Mouse (Mus musculus): ENCODE measurements around the gene Chrna9. TPM values are rescaled to one million over a fixed set of nuclear protein-coding genes. Genes with fewer than 3 reads are reported as not detected.

Chrna9 gene
- total RNA-seq (2015) (not detected in 2 replicates), total RNA-seq (2017) (not detected in 2 replicates)

GRCm38 (mm10) chr5:65934783-65935182 is at the start of gene Chrna9:
Gene Chrna9 (plus strand): TSS chr5:65934921.
- no peak for ATAC-seq (ENCODE audit: poor library complexity, severe bottlenecking)

DNA sequence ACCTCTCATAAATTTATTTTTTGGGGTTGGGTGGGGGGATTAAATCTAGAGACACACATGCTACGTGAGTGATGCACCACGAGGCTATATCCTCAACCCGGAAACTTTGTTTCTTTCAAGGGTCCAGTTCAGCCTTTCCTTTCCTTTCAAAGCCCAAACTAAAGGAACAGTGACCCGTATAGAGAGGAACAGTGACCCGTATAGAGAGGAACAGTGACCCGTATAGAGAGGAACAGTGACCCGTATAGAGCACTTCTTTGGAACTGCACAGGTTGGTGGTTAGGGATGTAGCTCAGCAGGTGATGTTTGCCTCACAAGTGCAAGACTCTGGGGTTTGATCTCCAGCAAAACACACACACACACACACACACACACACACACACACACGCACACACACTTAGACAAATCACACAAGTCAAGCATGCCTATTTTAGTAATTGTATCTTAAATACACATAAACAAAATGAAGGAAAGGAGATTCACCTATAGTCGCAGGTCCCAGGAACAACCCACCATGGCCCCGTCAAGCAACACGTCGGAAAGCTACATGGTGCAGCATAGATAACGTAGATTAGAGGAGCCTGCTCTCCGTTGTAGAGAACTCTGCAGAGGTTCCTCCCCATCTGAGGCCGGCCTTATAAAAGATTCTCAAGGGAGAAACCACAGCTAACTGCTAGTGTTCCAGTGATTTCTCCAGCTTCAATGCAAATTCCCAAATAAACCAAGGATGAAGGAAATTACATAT is 48.9 kb upstream of the Chrna9 start:
- no peak for ATAC-seq (ENCODE audit: poor library complexity, severe bottlenecking)

GRCm38 (mm10) chr5:65888102-65888501 is 46.6 kb upstream of the Chrna9 start:
- no peak for ATAC-seq (ENCODE audit: poor library complexity, severe bottlenecking)

DNA sequence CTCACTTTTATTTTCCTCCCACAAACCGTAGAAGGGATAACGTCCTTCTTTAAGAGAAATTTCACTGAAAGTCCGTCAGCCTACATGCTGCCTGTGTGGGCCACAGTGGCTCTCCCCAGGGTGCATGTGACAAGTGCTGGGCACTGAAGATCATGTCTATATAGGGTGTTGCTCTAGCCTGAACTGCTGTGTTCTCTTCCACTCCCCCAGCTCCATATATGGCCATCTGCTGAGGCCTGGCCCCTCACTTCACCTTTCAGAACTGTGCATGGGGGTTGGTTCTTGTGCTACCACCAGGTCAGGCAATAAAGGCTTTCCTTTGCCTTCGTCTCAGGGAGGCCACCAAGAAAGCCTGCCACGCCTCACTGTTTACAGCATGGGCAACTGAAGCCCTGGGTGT is 45.7 kb upstream of the Chrna9 start:
- ATAC-seq (ENCODE audit: poor library complexity, severe bottlenecking): peak; percentile 49

DNA sequence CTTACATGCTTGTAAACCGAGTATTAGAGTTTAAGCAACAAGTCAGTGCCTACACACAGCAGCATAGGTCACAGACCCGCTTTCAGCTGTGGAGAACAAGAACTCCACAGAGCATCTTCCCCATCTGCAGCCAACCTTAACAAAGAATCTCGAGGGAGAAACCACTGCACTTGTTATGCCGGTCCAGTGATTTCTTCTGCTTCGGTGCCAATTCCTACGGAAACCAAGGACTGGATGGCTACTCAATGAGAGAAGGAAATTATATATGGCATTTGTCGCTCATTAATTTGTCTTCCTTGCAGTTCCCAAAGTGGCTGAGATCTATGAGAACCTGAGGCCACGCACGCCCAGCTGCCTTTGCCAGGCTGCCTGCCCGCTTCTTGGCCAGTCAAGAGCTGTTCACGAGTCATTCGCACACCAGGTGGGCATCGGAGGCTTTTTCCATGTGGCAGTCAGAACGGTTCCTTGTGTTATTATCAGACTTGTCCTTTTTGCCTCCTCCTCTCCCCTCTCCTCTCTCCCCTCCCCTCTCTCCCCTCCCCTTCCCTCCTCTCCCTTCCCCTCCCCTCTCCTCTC is 43.4 kb upstream of the Chrna9 start:
- no peak for ATAC-seq (ENCODE audit: poor library complexity, severe bottlenecking)

- ATAC-seq (ENCODE audit: poor library complexity, severe bottlenecking): no peak
Observed at GRCm38 (mm10) chr5:65895121-65895692, 39.5 kb upstream of the Chrna9 start.

DNA sequence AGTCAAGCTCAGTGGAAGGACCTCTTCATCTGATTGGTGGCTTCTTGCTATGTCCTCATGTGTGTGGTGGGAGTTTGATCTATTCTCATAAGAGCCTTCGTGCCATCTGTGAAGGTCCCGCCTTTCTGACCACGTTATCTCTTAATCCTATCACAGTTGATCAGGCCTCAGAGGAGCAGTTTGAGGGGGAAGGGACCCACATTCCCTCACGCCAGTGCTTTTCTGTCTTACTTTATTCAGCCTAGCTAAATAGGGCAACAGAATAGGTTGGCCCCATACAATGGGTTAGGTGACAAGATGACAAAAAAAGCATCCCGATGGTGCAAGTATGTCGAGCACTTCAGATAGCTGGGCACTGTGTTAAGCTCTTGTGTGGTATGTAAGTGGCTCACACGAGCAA is 39.0 kb upstream of the Chrna9 start:
- ATAC-seq (ENCODE audit: poor library complexity, severe bottlenecking): no peak

DNA sequence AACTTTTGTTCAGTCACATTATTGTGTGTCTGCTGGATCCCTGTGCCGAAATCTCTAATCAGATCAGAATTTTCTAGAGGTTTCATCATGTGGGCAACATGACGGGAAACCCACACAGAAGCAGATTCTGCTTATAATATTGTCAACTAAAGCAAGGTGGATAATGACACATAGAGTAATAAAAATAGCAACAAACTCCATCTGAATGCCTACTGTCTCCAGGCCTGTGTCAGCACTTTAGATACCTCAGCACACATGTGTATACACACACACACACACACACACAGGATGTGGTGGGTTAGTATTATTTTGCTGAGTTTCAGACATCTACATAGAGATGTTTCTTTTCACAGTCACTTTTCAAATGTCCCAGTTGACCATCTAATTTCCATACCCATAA is 37.0 kb upstream of the Chrna9 start:
- no peak for ATAC-seq (ENCODE audit: poor library complexity, severe bottlenecking)

DNA sequence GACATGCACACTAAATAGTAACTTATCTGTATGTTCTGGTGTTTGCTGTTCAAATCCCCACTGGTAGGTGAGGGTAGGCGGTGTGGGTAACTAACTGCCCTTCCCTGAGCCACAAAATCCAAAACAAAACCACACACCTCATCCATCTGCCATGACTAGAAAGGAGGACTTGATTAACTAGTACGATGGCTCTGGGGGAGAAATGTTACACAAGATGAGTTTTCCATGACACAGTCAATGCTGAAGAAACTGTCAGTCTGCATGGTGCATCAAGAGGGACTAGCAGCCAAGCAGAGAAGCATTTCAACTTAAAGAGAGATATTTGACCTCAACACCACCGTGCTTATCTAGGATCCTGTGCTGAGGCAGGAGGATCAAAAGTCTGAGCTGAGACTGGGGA is 36.0 kb upstream of the Chrna9 start:
- ATAC-seq (ENCODE audit: poor library complexity, severe bottlenecking): no peak

DNA sequence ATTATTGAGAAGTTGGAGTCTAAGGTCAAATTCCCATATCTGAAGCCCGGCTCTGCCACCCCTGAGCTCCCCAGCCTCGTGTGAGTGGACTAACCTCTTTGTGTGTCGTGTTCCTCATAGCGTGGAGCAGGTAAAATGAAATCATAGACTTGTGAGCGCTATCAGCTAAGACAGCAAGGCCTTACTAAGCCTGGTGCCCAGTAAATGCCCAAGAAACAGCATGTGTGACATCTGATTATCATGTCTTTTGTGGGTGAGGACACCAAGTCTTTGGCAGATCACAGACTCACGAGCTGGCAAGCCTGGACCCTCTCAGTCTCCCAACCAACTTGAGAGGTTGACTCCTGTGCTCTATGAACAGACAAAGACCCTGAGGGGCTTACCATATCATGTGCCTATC is 34.6 kb upstream of the Chrna9 start:
- no peak for ATAC-seq (ENCODE audit: poor library complexity, severe bottlenecking)

DNA sequence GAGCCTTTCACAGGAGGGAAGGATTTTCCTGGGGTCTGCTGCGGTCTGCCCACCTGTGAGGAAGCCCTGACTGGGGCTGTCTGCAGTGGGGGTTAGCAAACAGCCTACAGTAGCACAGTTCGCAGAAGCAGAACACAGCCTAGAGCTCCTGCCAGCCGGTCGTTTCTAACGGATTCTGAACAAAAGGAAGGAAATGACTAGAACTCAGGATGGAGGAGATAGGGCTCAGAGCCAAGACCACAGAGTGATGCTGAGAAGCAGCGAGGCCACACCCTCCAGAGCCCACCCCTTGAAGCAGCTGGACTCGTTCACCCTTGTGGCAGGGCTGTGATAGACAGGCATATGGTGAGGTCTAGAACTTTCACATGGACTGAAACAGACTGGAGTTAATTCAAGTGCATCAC is 33.9 kb upstream of the Chrna9 start:
- ATAC-seq (ENCODE audit: poor library complexity, severe bottlenecking): peak; percentile 81

DNA sequence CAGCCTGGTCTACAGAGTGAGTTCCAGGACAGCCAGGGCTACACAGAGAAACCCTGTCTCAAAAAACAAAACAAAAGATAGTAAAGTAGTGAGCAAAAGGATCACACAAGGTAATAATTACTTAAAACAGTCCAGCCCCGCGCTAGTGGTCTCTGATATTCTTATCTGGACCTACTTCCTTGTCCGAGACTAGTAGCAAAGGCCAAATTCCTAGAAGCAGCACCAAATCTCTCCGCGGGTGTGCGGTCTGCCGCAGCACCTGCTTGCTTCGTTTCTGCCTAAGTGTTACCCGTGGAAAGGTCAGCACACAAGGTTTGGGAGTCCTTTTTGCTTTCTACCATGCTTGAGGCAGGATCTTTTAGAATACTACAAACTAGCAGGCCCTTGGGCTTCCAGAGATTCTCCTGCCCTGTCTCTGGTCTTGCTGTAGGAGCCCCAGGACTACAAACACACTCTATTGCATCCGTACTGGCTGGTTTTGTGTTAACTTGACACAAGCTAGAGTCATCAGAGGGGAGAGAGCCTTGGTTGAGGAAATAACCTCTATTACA is 32.8 kb upstream of the Chrna9 start:
- no peak for ATAC-seq (ENCODE audit: poor library complexity, severe bottlenecking)

- no peak for ATAC-seq (ENCODE audit: poor library complexity, severe bottlenecking)
Observed at GRCm38 (mm10) chr5:65902811-65903210, 31.9 kb upstream of the Chrna9 start.

GRCm38 (mm10) chr5:65904476-65904875 is 30.2 kb upstream of the Chrna9 start:
- ATAC-seq (ENCODE audit: poor library complexity, severe bottlenecking): no peak

- no peak for ATAC-seq (ENCODE audit: poor library complexity, severe bottlenecking)
Observed at GRCm38 (mm10) chr5:65908751-65909150, 26.0 kb upstream of the Chrna9 start.

DNA sequence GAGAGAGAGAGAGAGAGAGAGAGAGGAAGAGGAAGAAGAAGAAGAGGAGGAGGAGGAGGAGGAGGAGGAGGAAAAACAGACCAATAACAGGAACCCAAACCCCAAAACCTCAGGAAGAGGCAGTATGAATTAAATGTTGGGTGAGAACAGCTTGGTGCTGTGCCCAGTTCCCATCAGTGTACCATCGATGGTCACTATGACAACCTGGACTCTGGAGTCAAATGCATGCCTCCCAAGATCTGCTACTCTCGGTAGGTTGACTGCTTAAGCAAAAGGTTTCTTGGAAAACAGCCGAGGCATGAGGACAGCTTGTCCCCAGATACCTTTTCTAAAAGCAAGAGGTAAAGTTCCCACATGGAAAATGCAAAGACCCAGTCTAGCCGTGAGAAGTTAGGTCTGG is 25.4 kb upstream of the Chrna9 start:
- no peak for ATAC-seq (ENCODE audit: poor library complexity, severe bottlenecking)

DNA sequence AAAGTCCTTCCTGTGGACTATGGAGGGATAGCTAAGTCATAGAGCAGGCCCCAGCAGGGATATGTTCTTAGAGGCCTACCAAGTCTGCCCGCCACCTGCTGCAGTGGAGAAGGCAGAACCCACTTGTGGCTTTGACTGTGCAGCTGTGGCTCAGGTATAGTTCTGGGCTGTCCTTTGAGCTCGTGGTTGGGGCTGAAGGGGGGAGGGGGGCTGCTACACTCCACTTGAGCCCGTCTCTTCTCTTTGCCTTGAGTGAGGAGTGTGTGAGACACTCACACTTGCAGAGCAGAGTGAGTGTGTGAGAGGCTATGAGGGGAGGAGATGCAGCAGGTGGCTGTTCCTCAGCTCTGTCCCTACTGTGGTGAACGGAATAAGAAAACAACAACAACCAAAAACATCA is 24.3 kb upstream of the Chrna9 start:
- 0 out of 2 replicates have a peak, but pooled peaks have one; percentile 33 for ATAC-seq (ENCODE audit: poor library complexity, severe bottlenecking)

- peak; percentile 38; the same call in 1 of the 2 replicates for ATAC-seq (ENCODE audit: poor library complexity, severe bottlenecking)
Observed at GRCm38 (mm10) chr5:65911676-65912075, 23.0 kb upstream of the Chrna9 start.

DNA sequence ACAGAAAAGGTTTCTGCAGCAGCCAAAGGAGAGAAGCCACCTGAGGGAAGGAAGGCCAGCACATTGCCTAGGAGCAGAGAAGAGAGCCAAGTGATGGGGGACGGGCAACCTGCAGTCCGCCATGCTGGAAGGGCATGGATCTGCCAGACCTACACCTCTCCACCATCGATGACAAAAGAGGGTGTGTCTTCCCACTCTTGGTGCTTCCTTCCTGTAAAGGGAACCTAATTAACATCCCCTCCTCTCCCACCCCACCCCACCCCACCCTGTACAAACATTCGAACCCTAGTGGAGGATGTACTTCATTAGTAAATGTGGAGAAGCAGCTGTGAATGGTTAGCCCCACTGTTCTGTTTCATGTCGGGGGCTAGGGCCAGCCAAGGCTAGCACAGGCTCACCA is 22.5 kb upstream of the Chrna9 start:
- no peak for ATAC-seq (ENCODE audit: poor library complexity, severe bottlenecking)

DNA sequence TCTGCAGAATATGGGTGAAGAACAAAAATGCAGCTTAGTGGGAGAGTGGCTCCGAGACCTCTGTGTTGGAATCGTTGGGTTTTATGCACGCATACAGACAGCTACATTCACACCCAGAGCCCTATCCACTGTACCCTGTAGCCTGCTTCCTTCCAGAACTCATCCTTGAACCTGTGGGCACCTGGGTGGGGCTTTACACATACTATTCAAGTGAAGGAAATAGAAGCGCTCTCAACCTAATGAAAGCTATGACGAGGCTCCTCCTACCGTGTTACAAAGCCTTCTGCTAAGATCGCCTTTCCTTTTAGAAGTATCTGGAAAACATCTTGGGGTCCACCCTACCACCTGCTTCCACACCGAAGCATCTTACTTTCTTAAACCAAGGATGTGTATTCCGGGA is 21.6 kb upstream of the Chrna9 start:
- no peak for ATAC-seq (ENCODE audit: poor library complexity, severe bottlenecking)

- ATAC-seq (ENCODE audit: poor library complexity, severe bottlenecking): no peak
Observed at GRCm38 (mm10) chr5:65914342-65914741, 20.4 kb upstream of the Chrna9 start.

GRCm38 (mm10) chr5:65916930-65917329 is 17.8 kb upstream of the Chrna9 start:
- no peak for ATAC-seq (ENCODE audit: poor library complexity, severe bottlenecking)
